Mouse (Mus musculus) layer of hippocampus, postnatal 10 days (tissue): ENCODE measurements around the gene Abat. TPM values are rescaled to one million over a fixed set of nuclear protein-coding genes. Genes with fewer than 3 reads are reported as not detected.

ENCODE experiments used
- DNase-seq, 2 experiments: peaks; one replicate each; pipeline ENCODE4 v3.0.0; 2021; ENCODE audit warnings: low spot score in 2 of 2
- total RNA-seq, 2 experiments: library from RNA; stranded (reverse); gene quantifications; 2 replicates each; pipeline ENCODE4 v1.2.3; 2021

The Abat gene
- total RNA-seq, 2 experiments from 2014 or later: 107 to 117 TPM

GRCm38 (mm10) chr16:8630419-8630818 is 117.2 kb downstream of the Abat start:
- DNase-seq: no peak

GRCm38 (mm10) chr16:8631428-8631827 is 118.2 kb downstream of the Abat start:
- DNase-seq: no peak

- DNase-seq: no peak
Observed at GRCm38 (mm10) chr16:8636867-8637216, 123.6 kb downstream of the Abat start.

- DNase-seq: peak; percentile 84 to 86
Observed at GRCm38 (mm10) chr16:8637217-8638051, 124.2 kb downstream of the Abat start, which contains the start of the genes Pmm2 and Tmem186. Gene Pmm2, plus strand, starts transcription at chr16:8637674. Gene Tmem186, minus strand, starts transcription at chr16:8637712.

- no peak for DNase-seq
Observed at GRCm38 (mm10) chr16:8638131-8638530, 124.9 kb downstream of the Abat start.

- DNase-seq: no peak
Observed at GRCm38 (mm10) chr16:8639466-8640191, 126.4 kb downstream of the Abat start.

GRCm38 (mm10) chr16:8643855-8644254 is 130.6 kb downstream of the Abat start:
- DNase-seq: peak; percentile 44 to 47

- DNase-seq: no peak
Observed at GRCm38 (mm10) chr16:8645546-8645945, 132.3 kb downstream of the Abat start.

GRCm38 (mm10) chr16:8650007-8650406 is 136.8 kb downstream of the Abat start:
- DNase-seq: no peak

- DNase-seq: no peak
Observed at GRCm38 (mm10) chr16:8655108-8655507, 141.9 kb downstream of the Abat start.

- DNase-seq: no peak
Observed at GRCm38 (mm10) chr16:8655599-8655998, 142.4 kb downstream of the Abat start.

- no peak for DNase-seq
Observed at GRCm38 (mm10) chr16:8656256-8656655, 143.0 kb downstream of the Abat start.

- DNase-seq: no peak
Observed at GRCm38 (mm10) chr16:8658349-8658748, 145.1 kb downstream of the Abat start.

GRCm38 (mm10) chr16:8658764-8659163 is 145.5 kb downstream of the Abat start:
- DNase-seq: no peak

- DNase-seq: no peak
Observed at GRCm38 (mm10) chr16:8663022-8663421, 149.8 kb downstream of the Abat start.

- DNase-seq: peak; percentile 42 to 59
Observed at GRCm38 (mm10) chr16:8663606-8664539, 150.6 kb downstream of the Abat start.

- no peak for DNase-seq
Observed at GRCm38 (mm10) chr16:8665367-8665766, 152.1 kb downstream of the Abat start.

- DNase-seq: no peak
Observed at GRCm38 (mm10) chr16:8666452-8666851, 153.2 kb downstream of the Abat start.

- no peak for DNase-seq
Observed at GRCm38 (mm10) chr16:8667261-8667660, 154.0 kb downstream of the Abat start.

- DNase-seq: no peak
Observed at GRCm38 (mm10) chr16:8667814-8668213, 154.6 kb downstream of the Abat start.

- no peak for DNase-seq
Observed at GRCm38 (mm10) chr16:8668386-8668785, 155.2 kb downstream of the Abat start.
